Mouse (Mus musculus) bone marrow macrophage, adult 2 months (primary cell): ENCODE results near the gene Casp12.

ENCODE experiments used
- CTCF ChIP-seq: IDR thresholded peaks from 2 replicates; pipeline ENCODE4 v1.5.1; 2012; ENCODE audit warnings: low read depth, mild to moderate bottlenecking, low read length, moderate library complexity
- POLR2A ChIP-seq: IDR thresholded peaks from 2 replicates; pipeline ENCODE4 v1.6.1; 2012; ENCODE audit warnings: mild to moderate bottlenecking, low read depth, low read length, borderline replicate concordance

GRCm38 (mm10) chr9:5311435-5311834, 33.8 kb upstream of the Casp12 start:
- TF ChIP-seq CTCF, result no peak
- TF ChIP-seq POLR2A, result no peak
